Mouse (Mus musculus) small intestine, adult 2 months (tissue): ENCODE data around the gene Nfia.

Experiments
- CTCF ChIP-seq: fragments of 200-500 bp; IDR thresholded peaks from 2 replicates; pipeline ENCODE4 v1.5.1; 2012; ENCODE audit warnings: low read depth, mild to moderate bottlenecking, control low read depth, inconsistent platforms, low read length, moderate library complexity, mixed read lengths; ENCODE audit not compliant: insufficient replicate concordance, insufficient read length; ENCODE audit errors: extremely low read depth
- POLR2A ChIP-seq: fragments of 200-500 bp; IDR thresholded peaks from 2 replicates; pipeline ENCODE4 v1.6.1; 2012; ENCODE audit warnings: low read depth, mild to moderate bottlenecking, control low read depth, inconsistent platforms, low read length, moderate library complexity

DNA sequence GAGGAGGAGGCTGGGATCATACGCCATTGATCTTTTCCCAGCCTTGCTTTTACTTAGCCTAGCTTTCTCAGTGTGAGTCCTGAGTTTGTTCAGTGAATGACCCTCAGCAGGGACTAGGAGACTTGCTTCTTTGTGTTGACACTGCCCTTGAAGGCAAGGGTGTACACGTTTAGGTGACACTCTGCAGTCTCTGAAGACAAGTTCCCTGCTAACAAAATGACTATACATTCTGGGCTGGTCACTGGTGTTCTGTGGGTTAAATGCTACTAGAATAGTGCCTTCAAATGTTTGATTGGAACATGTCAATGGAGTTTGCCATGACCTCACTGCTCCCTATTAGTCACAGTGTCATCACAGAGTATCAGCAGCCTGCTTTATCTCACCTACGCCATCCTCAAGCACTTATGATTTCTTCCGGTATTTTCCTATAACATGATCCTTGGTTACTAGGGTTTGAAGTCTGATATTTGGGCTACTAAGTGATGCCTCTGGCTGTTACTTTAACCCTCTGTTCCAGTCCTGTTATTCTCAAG, 68.6 kb downstream of the Nfia start:
- TF ChIP-seq POLR2A = no peak
- TF ChIP-seq CTCF = no peak
